Mouse (Mus musculus) lung, postnatal 10 days (tissue): ENCODE data around the gene Adora3.
A peak's percentile ranks its signal among the peaks of the same experiment; 100 is the strongest.

Experiments
- DNase-seq: peaks from one replicate; pipeline ENCODE4 v3.0.0; 2021

The Adora3 gene

DNA sequence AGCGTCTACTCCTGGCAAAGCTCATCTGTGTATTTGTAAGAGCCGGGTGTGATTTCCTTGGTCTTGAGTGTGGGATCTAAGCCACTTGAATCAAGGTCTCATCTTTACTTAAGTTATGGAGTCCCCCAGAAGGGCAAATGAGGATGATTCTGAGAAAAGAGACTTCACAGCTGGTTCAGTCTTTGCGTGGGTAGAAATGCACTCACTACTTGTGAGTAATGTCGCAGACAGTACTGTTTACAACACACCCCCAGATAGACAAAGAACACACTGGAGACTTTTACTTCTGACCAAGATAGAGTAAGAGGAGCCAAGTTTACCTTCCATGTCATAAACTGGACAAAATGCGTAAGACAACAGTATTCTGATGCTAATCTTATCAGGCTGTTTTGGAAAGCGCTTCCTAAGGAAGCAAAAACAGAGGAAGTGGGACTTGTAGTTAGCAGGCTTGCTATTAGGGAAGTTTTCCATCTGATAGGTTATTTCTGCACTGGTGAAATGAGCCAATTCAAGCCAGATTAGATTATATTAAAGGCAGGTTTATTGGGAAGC is 6.7 kb downstream of the Adora3 start:
- DNase-seq = no peak

DNA sequence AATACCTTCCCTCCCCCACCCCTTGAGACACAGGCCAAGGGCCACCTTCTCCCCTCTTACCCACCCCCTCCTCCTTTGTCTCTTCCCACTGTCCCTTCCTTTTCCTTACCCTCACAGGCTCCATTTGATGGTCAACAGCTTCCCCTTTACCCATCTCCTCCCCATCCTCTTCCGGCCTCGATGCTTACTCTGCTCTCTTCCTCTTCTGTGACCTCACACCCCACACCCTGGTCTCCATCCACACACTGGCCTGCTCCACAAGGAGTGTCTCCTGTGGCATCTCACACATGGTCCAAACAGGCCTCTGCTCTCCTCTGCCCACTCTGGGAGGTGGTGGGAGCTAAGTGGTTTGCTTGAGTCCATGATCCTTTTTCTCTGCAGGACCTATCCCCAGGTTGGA is 7.3 kb downstream of the Adora3 start:
- DNase-seq = peak; percentile 49

DNA sequence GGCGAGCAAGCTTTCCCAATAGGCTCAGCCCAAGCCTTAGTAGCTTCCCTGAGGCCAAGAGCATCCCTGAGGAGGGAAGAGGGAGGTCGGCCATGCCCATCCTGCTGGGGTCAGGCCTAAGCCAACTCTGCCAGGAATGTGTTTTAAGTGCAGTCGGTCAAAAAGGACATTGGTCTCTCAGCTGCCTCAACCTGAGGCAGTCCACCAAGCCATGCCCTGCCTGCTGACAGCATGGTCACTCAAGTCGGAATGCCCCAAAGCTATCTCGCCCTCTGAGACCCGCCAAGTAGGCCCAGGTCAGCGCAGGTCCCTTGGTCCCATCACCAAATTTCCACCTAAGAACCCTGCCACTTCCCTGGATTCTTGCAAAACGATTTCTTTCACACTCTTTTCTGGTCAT is 8.1 kb downstream of the Adora3 start:
- no peak for DNase-seq

DNA sequence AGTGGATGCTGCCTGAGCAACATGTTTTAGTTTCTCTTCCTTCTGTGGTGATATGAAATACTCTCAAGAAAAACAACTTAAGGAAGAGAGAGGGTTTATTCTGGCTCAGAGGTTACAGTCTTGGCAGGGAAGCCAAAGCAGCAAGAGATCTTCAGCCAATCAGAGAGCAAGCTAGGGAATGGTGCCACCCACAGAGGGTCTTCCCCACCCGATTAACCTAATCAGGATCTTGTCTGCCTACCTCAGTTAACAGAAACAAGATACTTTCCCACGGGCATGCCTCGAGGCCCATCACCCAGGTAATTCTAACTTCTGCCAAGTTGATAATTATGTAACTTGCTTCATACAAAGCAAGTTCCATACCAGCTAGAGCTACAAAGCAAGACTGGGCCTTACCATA is 9.8 kb downstream of the Adora3 start:
- no peak for DNase-seq

DNA sequence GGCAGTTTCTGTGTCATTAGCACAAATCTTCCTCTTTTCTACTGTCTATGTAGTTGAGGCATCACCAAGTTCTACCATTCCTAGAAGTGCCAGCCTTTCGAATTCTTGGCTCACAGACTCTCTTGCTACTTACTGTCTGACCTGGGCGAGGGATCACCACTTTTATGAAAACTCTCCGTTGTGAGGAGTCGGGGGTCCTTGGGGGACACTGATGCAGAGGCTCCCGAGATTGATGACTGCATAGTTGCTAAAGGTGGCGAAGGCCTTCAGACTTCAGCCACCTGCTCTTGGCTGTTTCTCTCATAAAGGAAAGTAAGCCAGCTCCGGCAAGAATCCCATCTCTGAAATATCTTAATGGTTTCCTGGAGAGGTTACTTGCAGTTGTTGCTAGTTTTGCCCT is 11.4 kb downstream of the Adora3 start:
- no peak for DNase-seq

DNA sequence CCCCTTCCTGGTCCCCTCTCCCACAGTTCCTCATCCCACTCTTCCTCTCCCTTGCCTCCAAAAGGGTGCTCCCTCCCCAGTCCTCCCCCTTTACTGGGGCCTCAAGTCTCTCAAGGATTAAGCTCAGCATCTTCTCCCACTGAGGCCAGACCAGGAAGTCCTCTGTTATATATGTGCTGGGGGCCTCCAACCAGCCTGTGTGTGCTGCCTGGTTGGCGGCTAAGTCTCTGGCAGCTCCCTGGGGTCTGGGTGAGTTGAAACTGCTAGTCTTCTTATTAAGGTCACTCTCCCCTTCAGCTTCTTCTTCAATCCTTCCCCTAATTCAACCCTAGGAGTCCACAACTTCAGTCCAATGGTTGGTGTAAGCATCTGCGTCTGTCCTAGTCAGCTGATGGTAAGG is 12.5 kb downstream of the Adora3 start:
- DNase-seq = no peak

DNA sequence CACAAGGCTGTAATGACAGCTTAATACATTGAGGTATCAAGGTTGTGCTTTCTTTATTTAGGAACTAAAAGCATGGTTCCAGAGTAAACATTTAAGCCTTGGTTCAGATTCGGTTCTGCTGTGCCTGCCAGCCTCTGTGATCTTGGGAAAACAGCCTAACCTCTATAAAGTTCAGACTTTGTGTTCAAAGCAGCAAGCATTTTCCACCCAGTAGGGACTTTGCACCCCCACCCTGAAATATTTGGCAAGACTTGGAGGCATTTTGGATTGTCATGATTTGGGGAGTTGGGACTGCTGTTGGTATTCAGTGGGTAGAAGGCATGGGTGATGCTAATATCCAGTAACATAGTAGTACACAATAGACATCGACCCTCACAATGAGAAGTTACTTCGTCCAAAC is 18.3 kb downstream of the Adora3 start:
- DNase-seq = no peak

DNA sequence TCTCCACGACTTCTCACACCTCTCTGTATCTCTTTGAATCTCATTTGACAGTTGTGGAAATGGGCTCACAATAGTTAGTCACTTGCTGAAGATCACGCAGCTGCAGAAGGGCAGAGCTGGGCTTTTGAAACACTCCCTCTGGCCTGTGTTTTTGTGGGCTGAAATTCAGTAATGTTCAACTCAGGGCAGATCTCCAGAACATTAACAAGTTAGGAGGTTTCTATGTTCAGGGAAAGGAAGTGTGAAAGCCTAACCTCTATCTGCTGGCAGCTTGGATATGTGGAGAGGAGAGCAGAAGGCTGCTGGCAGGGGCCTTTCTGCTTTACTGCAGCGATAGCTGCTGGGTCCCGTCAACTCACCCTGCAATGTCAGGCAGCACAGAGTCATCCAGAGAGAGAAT is 19.6 kb downstream of the Adora3 start:
- DNase-seq = no peak

DNA sequence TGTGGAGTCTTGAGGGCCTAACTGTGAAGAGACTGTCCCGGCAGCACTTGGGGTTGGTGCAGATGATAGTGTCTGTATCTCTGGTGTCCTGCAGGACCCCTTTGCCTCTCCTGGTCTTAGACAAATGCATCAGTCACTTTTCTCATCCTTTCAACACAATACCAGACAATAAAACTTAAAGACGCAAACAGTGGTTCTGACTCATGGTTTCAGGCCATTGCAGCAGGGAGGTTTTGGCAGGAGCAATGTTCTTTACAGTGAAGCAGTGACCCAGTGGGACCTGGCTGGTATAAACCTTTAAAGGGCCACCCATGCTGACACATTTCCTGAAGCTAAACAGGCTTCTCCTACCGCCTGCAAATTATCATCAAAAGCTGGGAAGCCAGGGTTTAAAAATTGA is 20.5 kb downstream of the Adora3 start:
- DNase-seq = no peak

DNA sequence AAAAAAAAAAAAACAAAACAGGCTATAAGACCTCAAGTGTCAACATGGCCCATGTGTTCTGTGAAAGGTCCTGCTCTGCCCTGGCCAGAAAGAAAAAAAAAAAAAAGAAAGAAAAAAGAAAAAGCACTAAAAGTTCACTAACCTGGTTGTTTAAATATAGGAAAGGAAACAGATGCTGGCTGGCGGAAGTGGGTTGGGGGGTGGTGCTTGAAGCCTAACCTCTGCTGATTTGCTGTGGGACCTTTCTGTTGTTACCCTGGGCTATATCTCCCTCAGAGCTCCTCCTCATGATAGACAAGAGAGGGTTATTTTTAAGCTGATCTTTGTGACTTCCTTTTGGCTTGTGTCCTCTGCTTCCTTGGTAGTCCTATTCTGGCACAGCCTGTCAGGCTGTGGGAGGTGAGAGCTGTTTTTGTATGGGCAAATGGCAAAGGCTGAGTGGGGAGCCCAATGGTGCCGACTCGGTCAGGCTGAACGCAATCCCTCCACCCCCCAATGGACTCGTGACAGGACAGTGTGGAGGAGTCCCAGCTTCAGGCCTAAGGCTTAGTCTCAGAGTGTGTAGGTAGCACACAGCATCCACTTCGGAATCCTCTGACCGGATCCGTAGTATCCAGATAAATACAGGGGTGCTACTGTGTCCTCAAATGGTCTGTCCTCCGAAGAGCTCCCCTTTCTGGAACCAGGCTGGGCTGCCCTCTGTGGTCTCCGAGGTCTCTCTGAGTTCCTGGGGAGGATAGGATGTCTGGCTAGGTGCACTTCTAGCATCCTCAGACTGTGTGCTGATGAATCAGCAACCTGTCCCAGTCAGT is 21.3 kb downstream of the Adora3 start:
- peak; percentile 64 for DNase-seq

DNA sequence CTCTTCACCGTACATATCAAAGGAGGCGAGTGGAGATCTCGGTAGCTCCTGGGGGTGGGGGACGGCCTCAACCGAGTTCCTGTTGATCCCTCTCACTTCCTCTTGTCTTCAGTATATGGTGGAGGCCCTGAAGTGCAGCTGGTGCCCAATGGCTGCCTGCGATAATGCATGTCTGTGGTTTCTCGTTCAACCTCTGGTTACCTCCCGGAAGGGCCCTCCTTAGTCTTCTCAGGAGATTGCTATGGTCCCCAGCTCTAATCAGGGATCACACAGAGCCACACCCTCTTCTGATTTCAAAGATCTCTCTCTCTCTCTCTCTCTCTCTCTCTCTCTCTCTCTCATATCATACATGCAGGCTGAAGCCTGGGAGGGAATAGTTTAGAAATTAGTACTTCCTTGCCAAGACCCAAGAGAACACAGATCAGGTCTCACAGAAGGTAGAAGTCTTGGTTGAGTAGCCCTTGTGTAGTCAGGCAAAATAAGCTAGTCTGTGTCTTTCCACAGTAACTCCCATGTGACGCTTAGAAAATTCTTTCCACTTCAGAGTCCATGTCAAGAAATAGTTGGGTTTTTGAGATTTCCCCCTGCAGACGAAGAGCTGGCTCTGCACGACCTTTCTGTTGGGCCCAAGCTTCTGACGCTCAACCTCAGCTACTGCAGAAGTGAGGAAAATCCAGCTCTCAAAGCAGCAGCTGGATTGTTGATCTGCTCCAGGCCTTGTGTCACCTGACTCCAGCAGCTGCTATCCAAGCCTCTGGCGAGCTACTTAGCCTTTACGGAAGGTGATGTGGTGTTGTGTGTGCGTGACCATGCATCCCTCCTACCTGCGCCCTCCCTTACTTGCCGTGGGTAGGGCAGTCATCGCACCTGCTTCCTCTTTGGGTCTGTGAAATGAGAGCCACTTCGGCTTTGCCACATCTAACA is 22.2 kb downstream of the Adora3 start:
- peak; percentile 47 for DNase-seq

DNA sequence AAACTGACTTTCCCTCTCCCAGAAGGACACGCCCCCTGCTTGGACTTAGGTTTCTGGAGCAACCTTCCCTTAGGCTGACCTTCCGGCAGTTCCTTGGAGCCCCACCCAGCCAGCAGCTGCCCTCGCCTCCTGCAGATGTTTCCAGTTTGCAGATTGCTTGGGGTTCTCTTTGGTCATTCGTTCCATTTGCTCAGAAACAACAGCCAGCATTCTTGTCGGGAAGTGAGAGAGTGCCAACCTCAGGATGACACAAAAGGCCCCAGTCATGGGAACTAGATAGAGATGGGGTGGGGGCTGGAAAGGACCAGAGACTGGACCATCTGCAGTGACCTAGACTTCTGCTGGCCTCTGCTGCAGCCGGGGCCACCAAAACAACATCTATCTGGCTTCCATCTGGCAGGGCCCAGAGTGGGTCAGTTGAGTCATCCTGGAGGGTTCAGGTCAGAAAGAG is 23.3 kb downstream of the Adora3 start:
- peak; percentile 57 for DNase-seq

DNA sequence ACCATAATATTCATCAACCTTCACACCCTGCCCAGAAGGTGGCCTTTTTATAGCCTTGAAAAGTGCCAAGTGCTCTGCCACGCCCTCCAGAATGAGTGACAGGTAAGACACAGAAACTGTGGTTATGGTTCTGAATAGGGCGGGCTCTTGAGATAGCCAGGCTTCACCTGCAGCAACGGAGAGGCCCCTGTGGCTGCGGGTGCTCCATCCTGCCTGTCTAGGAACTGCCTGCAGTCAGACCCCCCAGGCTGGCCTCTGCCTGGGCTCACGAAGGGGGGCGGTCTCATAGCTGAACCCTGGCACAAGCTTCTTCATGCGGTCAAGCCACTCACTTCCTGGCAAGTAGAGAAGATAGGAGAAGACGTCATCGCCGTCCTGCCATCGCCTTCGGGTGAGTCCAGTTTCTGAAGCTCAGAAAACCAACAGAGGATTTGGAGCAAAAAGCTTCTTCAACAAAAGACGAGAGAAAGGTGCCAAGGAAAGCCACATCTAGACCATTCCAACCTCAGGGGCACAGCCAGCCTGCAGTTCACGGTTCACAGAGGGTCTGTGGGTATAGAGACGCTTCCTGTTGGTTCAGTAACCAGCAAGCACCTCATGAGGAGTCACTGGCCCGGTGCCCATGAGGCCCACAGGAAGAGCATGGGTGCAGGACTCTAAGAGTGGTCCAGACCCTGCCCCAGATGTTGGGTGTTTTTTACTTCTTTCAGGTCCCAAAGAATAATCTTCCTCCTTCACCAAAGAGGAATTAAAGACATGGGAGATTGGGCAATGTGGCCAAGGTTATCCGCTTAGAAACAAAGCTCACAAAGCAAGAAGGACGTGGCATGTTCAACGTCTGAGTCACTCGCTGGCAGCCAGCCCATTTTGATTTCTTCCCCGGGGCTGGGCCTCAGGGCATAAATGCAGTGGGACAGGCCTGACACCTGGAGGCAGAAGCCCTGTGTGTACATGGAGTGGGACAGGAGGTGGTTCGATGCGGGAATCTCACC is 24.2 kb downstream of the Adora3 start:
- DNase-seq = peak; percentile 96

DNA sequence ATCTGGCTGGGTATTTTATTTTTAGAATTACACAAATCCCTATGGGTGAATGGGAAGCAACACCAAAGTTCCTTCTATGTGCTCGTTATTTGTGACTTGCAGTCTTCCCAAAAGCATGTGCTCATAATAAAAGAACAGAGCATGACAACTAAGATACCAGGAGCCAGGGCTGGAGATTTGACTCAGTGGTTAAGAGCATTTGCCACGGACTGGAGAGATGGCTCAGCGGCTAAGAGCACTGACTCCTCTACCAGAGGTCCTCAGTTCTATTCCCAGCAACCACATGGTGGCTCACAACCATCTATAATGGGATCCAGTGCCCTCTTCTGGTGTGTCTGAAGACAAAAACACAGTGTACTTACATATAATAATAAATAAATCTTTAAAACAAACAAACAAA is 26.2 kb downstream of the Adora3 start:
- DNase-seq = no peak

DNA sequence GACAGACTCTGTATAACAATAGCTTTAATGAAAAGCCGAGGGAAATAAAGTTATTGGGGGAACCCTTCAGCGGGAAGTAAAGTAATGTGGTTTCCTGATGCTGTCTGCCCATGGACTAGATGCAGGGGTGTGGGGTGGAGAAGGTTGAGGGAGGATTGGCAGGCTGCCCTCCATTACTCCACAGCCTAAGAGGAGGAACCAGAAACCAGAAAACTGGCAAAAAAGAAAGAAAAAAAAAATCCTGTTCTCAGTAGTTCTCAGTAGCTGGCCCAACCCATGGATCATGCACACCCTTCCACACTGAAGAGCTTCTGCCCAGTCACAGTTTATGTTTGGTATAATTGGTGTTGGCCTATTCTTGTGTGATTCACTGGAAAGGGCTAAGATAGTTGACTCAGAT is 27.7 kb downstream of the Adora3 start:
- peak; percentile 57 for DNase-seq

DNA sequence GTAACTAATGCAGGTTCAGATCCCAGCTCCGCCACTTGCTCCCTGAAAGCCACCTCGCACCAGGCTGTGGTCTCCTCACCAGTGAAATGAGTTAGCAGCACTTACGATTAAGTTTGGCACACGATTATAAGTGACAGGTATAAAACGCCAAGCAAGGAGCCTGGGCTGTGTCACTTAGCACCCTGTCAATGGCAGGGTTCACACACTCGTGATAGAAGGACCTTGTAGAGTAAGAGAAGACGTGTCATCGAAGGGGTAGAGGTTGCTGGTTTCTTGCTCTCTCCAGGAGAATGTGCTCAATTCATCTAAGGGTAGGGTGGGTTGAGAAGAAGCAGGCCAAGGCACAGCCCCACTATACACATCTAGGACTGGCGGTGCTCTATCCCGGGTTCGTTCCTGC is 28.2 kb downstream of the Adora3 start:
- no peak for DNase-seq

DNA sequence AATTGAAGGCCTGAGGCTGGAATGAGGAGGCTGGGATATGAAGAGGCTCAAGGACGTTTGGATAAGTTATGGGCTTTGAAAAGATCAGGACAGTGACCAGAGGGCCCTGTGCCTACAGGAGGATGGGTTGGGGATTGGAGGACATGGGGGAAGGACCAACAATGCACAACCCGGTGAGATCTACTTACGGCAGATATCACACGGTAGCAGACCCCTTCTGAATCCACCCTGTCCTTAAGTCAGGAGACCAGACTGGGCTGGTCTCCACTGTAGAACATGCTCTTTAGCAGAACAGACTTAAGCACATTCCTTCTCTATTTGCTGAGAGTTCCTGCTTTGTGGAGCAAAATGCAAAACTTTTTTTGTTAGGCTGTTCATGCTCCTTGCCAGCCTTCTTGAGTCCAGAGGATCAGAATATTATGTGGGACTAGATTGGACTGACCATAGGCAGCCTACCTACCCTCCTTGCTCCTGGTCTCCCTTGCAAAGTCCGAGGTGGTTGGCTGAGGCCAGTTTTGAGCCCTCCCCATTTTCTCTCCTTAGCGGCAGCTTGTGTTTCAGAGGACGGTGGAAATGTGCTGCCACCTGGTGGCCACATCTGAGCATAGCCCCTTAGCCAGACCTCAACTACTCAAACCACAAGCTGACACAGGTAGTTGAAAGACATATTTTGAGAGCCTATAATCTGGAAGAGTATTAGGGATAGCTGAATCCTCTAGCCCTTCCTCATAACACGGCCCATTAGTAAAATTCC is 28.9 kb downstream of the Adora3 start:
- DNase-seq = peak; percentile 89

DNA sequence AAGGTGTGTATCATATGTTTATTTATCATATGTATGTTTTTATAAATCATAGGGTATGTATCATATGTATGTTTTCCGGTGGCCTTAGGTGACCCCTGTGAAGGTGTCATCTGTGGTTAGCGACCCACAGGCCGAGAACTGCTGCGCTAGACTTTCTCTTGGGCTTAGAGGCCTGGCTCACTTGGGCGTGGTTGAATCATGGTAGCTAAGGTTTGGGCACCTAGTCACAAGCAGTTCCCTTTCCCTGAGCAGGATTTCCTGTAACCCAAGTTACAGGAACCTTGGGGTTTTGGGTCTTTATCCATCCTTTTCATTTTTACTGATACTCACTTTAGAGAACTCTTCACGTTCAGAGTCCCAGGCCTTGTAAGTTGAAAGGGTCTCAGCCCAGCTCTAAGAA is 29.6 kb downstream of the Adora3 start:
- no peak for DNase-seq

DNA sequence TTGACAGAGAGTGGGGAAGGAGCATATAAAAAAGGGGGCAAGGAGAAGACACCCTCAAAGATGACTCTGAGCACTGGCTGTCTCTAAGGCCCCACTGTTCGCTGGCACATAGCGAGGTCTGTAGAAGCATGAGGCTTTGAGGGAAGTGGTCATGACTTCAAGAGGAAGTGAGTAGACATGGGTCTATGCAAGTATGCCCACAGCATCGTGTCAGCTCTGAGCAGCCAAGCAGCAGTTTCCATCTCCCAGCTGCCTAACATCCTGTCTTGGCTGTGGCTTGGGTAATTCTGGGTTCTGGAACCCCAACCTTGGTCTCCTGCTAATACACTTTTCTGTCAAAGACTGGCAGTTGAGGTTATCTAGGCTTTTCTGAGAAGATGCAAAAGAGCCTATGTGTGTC is 30.1 kb downstream of the Adora3 start:
- DNase-seq = no peak

DNA sequence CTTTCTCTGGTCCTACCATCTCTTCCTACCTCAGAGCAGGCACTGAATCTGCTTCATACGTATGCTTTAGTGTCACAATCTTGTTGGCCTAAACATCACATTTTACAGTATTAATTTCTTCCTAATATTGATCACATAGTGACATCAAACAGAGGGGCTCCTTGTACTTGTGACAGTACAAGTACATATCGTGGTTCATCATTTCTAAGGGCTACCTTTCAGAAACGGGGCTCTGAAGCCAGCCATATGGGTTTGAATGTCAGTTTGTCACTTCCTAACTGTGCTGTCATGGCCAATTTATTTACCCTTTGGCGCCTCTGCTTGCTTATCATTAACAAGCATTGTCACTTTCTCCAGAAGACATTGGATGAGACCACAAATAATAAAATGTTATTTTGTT is 30.8 kb downstream of the Adora3 start:
- DNase-seq = no peak

DNA sequence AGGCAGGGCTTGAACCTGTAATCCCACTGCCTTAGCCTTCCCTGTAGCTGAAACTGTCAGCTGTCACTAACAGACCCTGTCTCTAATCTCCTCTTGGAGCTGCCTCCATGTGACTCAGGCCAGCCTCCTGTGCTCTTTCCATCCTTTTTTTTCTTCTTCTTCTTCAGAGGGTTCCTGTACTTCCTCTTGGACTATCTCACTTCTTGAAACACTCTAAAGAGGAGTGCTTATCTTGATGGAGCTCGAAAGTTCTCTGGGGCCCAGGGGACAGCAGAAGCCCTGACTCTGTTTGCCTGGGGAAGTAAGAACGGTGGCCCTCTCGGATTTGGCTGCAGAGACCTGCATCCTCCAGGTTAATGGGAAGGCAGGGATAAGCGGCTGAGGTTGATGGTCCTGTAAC is 33.6 kb downstream of the Adora3 start:
- no peak for DNase-seq

DNA sequence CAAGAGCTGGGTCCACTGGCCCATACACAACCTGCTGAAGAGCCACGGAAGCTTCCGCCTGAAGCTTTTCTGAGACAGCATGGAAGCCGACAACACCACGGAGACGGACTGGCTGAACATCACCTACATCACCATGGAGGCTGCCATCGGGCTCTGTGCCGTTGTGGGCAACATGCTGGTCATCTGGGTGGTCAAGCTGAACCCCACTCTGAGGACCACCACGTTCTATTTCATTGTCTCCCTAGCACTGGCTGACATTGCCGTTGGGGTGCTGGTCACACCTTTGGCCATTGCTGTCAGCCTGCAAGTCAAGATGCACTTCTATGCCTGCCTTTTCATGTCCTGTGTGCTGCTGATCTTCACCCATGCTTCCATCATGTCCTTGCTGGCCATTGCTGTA is 34.1 kb downstream of the Adora3 start:
- DNase-seq = no peak
